In genomic region chr9:14923625-14924024, GRCm38 (mm10) we compare ENCODE assay signal across 22 mouse cellular contexts. TPM values are rescaled to one million over a fixed set of nuclear protein-coding genes. Genes with fewer than 3 reads are reported as not detected.
"Had no signal": no experiment of that assay in that cellular context is flagged by ENCODE, and none has a peak within 500 bp of the region (broad histone marks: within the 10 kb centered on the region; RNA-seq: fewer than 3 reads in every experiment).

No protein-coding gene starts in this region.

- H3K9ac ChIP-seq: liver, embryonic 12.5 days; liver, embryonic 14.5 days; midbrain, embryonic 12.5 days; neural tube, embryonic 13.5 days; neural tube, embryonic 15.5 days had no signal

- H3K4me2 ChIP-seq: liver, embryonic 12.5 days; midbrain, embryonic 12.5 days; neural tube, embryonic 13.5 days; neural tube, embryonic 15.5 days had no signal

- H3K4me1 ChIP-seq: liver, embryonic 12.5 days had no signal

- H3K9me3 ChIP-seq: liver, embryonic 12.5 days; midbrain, embryonic 10.5 days; midbrain, embryonic 12.5 days; neural tube, embryonic 13.5 days; neural tube, embryonic 15.5 days had no signal

- DNase-seq: lung, adult 2 months; midbrain, embryonic 14.5 days; retina, postnatal 1 day; right cerebral cortex, adult 18-20 months; right cerebral cortex, postnatal 25 days; right cerebral cortex, postnatal 4 days; spleen, adult 18-20 months; thymus, adult 18-20 months; thymus, postnatal 14 days; thymus, postnatal 36 days had no signal

- H3K27ac ChIP-seq: liver, embryonic 12.5 days; liver, embryonic 14.5 days; midbrain, embryonic 10.5 days; midbrain, embryonic 12.5 days; neural tube, embryonic 13.5 days; neural tube, embryonic 15.5 days had no signal

- H3K36me3 ChIP-seq: liver, embryonic 12.5 days; midbrain, embryonic 10.5 days; midbrain, embryonic 12.5 days; neural tube, embryonic 13.5 days; neural tube, embryonic 15.5 days had no signal

- H3K27me3 ChIP-seq: liver, embryonic 12.5 days; midbrain, embryonic 12.5 days; neural tube, embryonic 13.5 days; neural tube, embryonic 15.5 days had no signal

- ATAC-seq: liver, embryonic 12.5 days; midbrain, embryonic 16.5 days had no signal

- H3K4me3 ChIP-seq: liver, embryonic 12.5 days; midbrain, embryonic 10.5 days; midbrain, embryonic 12.5 days; myocyte; neural tube, embryonic 13.5 days; neural tube, embryonic 15.5 days had no signal

RNA-seq across cellular contexts. Expression of gene Izumo1r, which starts 19.9 kb away (rescaled TPM):
- polyA plus RNA-seq: liver, embryonic 12.5 days; liver, embryonic 14.5 days; liver, embryonic 16.5 days; midbrain, embryonic 10.5 days; midbrain, embryonic 12.5 days; midbrain, embryonic 14.5 days; midbrain, embryonic 16.5 days; myocyte; neural tube, embryonic 11.5 days; neural tube, embryonic 13.5 days; neural tube, embryonic 15.5 days; stomach, embryonic 14.5 days; stomach, embryonic 16.5 days had no signal
